Mouse (Mus musculus): ENCODE results near the gene Myo9a. TPM values are rescaled to one million over a fixed set of nuclear protein-coding genes. Genes with fewer than 3 reads are reported as not detected.
"Not testable (repeated sequence)": the region's sequence is repeated elsewhere in the genome, so short reads cannot be mapped to it uniquely, and the experiment has no call there.

Myo9a gene
- total and polyA plus RNA-seq, 3 experiments: 1.6 to 2.6 (median 2.0) TPM

DNA sequence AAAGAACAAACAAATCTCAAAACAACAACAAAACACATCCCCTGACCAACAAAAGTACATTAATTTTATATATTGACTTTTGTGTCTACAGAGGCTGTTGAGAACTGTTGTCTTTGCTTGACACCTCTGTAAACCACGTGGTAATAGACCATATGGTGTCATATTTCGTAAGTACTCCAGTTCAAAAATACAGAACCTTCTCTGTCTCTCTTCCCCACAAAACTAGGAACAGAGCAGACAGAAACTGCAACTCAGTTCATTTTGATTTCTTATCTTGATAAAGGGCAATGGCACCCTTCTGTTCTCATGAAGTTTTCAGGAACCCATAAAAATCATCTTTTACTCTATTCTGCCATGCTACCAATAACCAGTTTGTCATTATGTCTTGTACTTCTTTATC is 4.5 kb downstream of the Myo9a start:
- no peak overlapping the region for H3K27ac ChIP-seq (ENCODE audit: insufficient read depth, low read depth)
- H3K4me2 ChIP-seq (ENCODE audit: insufficient read depth, low read depth, poor library complexity, severe bottlenecking): no peak overlapping the region
- H3K9ac ChIP-seq (ENCODE audit: insufficient read depth, low read depth): no peak overlapping the region
- no peaks in the 10 kb centered on the region for H3K27me3 ChIP-seq (replicated peaks)
- dilution Hi-C loops (cut with MboI; ENCODE audit: extremely low pct_ligation_motif_present, extremely low pct_unique_long_range_greater_than_20kb, low sequenced_read_pairs) (no loop called here), in situ Hi-C loops (cut with MboI; ENCODE audit: low pct_ligation_motif_present, low pct_unique_long_range_greater_than_20kb, low sequenced_read_pairs) (no loop called here)
- peaks cover 0 to 3% of the 10 kb centered on the region in 2 experiments; a peak in 1 of 4 replicates for H3K4me1 ChIP-seq (ENCODE audit: control insufficient read depth in 1 of 2, insufficient read depth in 2 of 2)
- DNase-seq (ENCODE audit: extremely low read depth): no peak
- H3K9me3 ChIP-seq (replicated peaks; ENCODE audit: low read length): no peaks in the 10 kb centered on the region
- no peaks in the 10 kb centered on the region for H3K36me3 ChIP-seq (replicated peaks in 1 of 2; ENCODE audit: control insufficient read depth in 1 of 2, insufficient read depth in 1 of 2, low read length in 1 of 2)
- TF ChIP-seq USF1 (IDR thresholded peaks at IDR 0.05; ENCODE audit: low read depth, low read length): no peak
- TF ChIP-seq MAX (IDR thresholded peaks at IDR 0.05; ENCODE audit: low read length): peak; percentile 81
- no peak for TF ChIP-seq NRF1 (IDR thresholded peaks at IDR 0.05; ENCODE audit: low read depth, low read length)
- TF ChIP-seq KAT2A (IDR thresholded peaks at IDR 0.05; ENCODE audit: insufficient replicate concordance, low read length): no peak
- TF ChIP-seq ZKSCAN1 (IDR thresholded peaks at IDR 0.05; ENCODE audit: borderline replicate concordance, low read depth, low read length): no peak
- TF ChIP-seq POLR2AphosphoS2 (IDR thresholded peaks at IDR 0.05; ENCODE audit: low read depth, low read length): no peak
- TF ChIP-seq MYC (IDR thresholded peaks at IDR 0.05; ENCODE audit: low read depth, low read length): 0 out of 2 replicates have a peak, but pooled peaks have one; percentile 28
- no peak for TF ChIP-seq ZC3H11A (IDR thresholded peaks at IDR 0.05; ENCODE audit: low read depth, low read length)
- no peak for TF ChIP-seq MAFK (IDR thresholded peaks at IDR 0.05; ENCODE audit: insufficient replicate concordance, low read length)
- TF ChIP-seq JUN (IDR thresholded peaks at IDR 0.05; ENCODE audit: insufficient read depth, low read depth, low read length): no peak
- TF ChIP-seq CTCF (conservative IDR thresholded peaks at IDR 0.05 in 1 of 2, IDR thresholded peaks at IDR 0.05 in 1 of 2; ENCODE audit: low read depth in 2 of 2, low read length in 2 of 2): no peak
- no peak for TF ChIP-seq ELF1 (IDR thresholded peaks at IDR 0.05; ENCODE audit: low read depth, low read length)
- H3K79me2 ChIP-seq (replicated peaks; ENCODE audit: control insufficient read depth, extremely low read depth, insufficient read depth, poor library complexity, severe bottlenecking): peaks cover 2% of the 10 kb centered on the region; the same call in 1 of the 2 replicates
- H3K4me3 ChIP-seq (replicated peaks in 1 of 3; ENCODE audit: low read depth in 2 of 3, low read length in 2 of 3, poor library complexity in 1 of 3): no peak overlapping the region

DNA sequence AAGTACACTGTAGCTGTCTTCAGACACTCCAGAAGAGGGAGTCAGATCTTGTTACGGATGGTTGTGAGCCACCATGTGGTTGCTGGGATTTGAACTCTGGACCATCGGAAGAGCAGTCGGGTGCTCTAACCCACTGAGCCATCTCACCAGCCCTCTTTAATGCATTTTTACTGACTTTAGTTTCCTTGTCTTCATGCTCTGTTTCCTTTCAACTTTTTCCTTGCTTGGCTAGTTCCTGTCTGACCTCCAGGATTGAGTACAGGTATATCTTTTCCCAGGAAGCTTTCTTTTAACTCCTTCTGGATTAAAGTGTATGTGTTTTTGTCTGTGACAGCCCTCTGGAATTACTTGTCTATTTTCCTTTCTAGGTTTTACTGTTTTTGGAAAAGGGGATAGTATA is 6.3 kb downstream of the Myo9a start:
- H3K4me2 ChIP-seq (ENCODE audit: insufficient read depth, low read depth, poor library complexity, severe bottlenecking); in situ Hi-C loops (cut with MboI; ENCODE audit: low pct_ligation_motif_present, low pct_unique_long_range_greater_than_20kb, low sequenced_read_pairs); H3K4me1 ChIP-seq (ENCODE audit: control insufficient read depth in 1 of 2, insufficient read depth in 2 of 2); H3K9me3 ChIP-seq (replicated peaks; ENCODE audit: low read length); H3K9ac ChIP-seq (ENCODE audit: insufficient read depth, low read depth); H3K36me3 ChIP-seq (replicated peaks in 1 of 2; ENCODE audit: control insufficient read depth in 1 of 2, insufficient read depth in 1 of 2, low read length in 1 of 2); H3K27ac ChIP-seq (ENCODE audit: insufficient read depth, low read depth); H3K27me3 ChIP-seq (replicated peaks); dilution Hi-C loops (cut with MboI; ENCODE audit: extremely low pct_ligation_motif_present, extremely low pct_unique_long_range_greater_than_20kb, low sequenced_read_pairs); H3K79me2 ChIP-seq (replicated peaks; ENCODE audit: control insufficient read depth, extremely low read depth, insufficient read depth, poor library complexity, severe bottlenecking); DNase-seq (ENCODE audit: extremely low read depth); H3K4me3 ChIP-seq (replicated peaks in 1 of 3; ENCODE audit: low read depth in 2 of 3, low read length in 2 of 3, poor library complexity in 1 of 3): not testable (repeated sequence)

DNA sequence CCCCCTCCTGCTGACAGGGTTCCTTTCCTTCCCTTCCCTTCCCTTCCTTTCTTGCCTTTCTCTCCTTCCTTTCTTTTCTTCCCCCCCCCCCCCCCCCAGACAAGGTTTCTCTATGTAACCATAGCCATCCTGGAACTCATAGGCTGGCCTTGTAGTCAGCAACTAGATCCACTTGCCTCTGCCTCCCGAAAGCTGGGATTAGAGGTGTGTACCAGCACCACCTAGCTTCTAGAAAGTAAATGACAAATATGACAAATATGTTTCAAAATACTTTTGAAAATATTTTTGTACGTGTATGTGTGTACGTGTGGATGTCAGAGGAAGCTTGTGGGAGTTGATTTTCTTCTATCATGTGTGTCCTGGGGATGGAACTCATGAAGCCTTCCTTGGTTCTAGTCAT is 9.8 kb downstream of the Myo9a start:
- dilution Hi-C loops (cut with MboI; ENCODE audit: extremely low pct_ligation_motif_present, extremely low pct_unique_long_range_greater_than_20kb, low sequenced_read_pairs): no loop called here
- in situ Hi-C loops (cut with MboI; ENCODE audit: low pct_ligation_motif_present, low pct_unique_long_range_greater_than_20kb, low sequenced_read_pairs): no loop called here

More for the DNA sequence above, 9.8 kb downstream of the Myo9a start:
- Histone ChIP-seq H3K27ac (ENCODE audit: insufficient read depth, low read depth) (no peak overlapping the region), H3K9me3 (replicated peaks; ENCODE audit: low read length) (no peaks in the 10 kb centered on the region), H3K79me2 (replicated peaks; ENCODE audit: control insufficient read depth, extremely low read depth, insufficient read depth, poor library complexity, severe bottlenecking) (no peaks in the 10 kb centered on the region; the same call in 1 of the 2 replicates), H3K9ac (ENCODE audit: insufficient read depth, low read depth) (no peak overlapping the region), H3K36me3 (replicated peaks in 1 of 2; ENCODE audit: control insufficient read depth in 1 of 2, insufficient read depth in 1 of 2, low read length in 1 of 2) (no peaks in the 10 kb centered on the region), H3K27me3 (replicated peaks) (no peaks in the 10 kb centered on the region), H3K4me2 (ENCODE audit: insufficient read depth, low read depth, poor library complexity, severe bottlenecking) (no peak overlapping the region; the same call in 1 of the 2 replicates), H3K4me1 (ENCODE audit: control insufficient read depth in 1 of 2, insufficient read depth in 2 of 2) (no peaks in the 10 kb centered on the region), H3K4me3 (replicated peaks in 1 of 3; ENCODE audit: low read depth in 2 of 3, low read length in 2 of 3, poor library complexity in 1 of 3) (no peak overlapping the region)
- DNase-seq (ENCODE audit: extremely low read depth): peak; percentile 12
- peak; percentile 50 for TF ChIP-seq SMC3 (IDR thresholded peaks at IDR 0.05; ENCODE audit: low read depth, low read length)
- TF ChIP-seq RAD21 (IDR thresholded peaks at IDR 0.05; ENCODE audit: low read depth, low read length): peak; percentile 59
- peak in 1 of 2 experiments; percentile 66; a peak in 2 of 4 replicates for TF ChIP-seq CTCF (conservative IDR thresholded peaks at IDR 0.05 in 1 of 2, IDR thresholded peaks at IDR 0.05 in 1 of 2; ENCODE audit: low read depth in 2 of 2, low read length in 2 of 2)
- TF ChIP-seq KAT2A (IDR thresholded peaks at IDR 0.05; ENCODE audit: insufficient replicate concordance, low read length): no peak
